Mouse (Mus musculus) ES-E14 (cell line): ENCODE measurements at regions not wholly inside any gene's neighbourhood (a gene's known extent, or its start where the extent isn't known, plus 50 kb on each side); places are given as distances from the start of the nearest gene placed in this dataset.

Experiments used
- DNase-seq: peaks from one replicate; pipeline ENCODE4 v3.0.0-alpha.2; 2013; ENCODE audit warnings: low read depth, low spot score
- H3K27ac ChIP-seq: 2 replicates; pipeline ENCODE4 v1.5.1; 2012; ENCODE audit warnings: low read depth, mild to moderate bottlenecking, low read length, moderate library complexity, mixed read lengths; ENCODE audit not compliant: poor library complexity, insufficient read depth, severe bottlenecking
- H3K36me3 ChIP-seq: 2 replicates; pipeline ENCODE4 v1.6.1; 2012; ENCODE audit warnings: mild to moderate bottlenecking, low read length, moderate library complexity, mixed read lengths; ENCODE audit not compliant: control insufficient read depth, poor library complexity, insufficient read depth, severe bottlenecking
- H3K4me1 ChIP-seq, 2 experiments: fragments of 150-350 bp in 1 of 2; sonication (generic) in 1 of 2; 2 replicates each; pipeline ENCODE4 v1.6.1; 2012; ENCODE audit warnings: low read length in 2 of 2, mild to moderate bottlenecking in 1 of 2, mixed read lengths in 1 of 2; ENCODE audit not compliant: control insufficient read depth in 2 of 2, insufficient read depth in 2 of 2, poor library complexity in 1 of 2
- H3K4me3 ChIP-seq, 2 experiments: fragments of 150-350 bp in 1 of 2; sonication (generic) in 1 of 2; 2 replicates each; pipeline ENCODE4 v1.5.1; 2012; ENCODE audit warnings: low read length in 2 of 2, low read depth in 1 of 2, mild to moderate bottlenecking in 1 of 2, mixed read lengths in 1 of 2; ENCODE audit not compliant: insufficient read depth in 1 of 2, poor library complexity in 1 of 2, severe bottlenecking in 1 of 2
- H3K9ac ChIP-seq: 2 replicates; pipeline ENCODE4 v1.6.1; 2012; ENCODE audit warnings: low read depth, mild to moderate bottlenecking, low read length, mixed read lengths; ENCODE audit not compliant: poor library complexity, insufficient read depth, severe bottlenecking
- H3K9me3 ChIP-seq: fragments of 150-350 bp; sonication (generic); 2 replicates; pipeline ENCODE4 v1.6.1; 2012; ENCODE audit warnings: low read depth, mild to moderate bottlenecking, low read length; ENCODE audit not compliant: control insufficient read depth, insufficient read depth
- CHD2 ChIP-seq: IDR thresholded peaks from 2 replicates; pipeline ENCODE4 v1.6.1; 2014; ENCODE audit warnings: mild to moderate bottlenecking, low read depth, low read length, inconsistent platforms
- HCFC1 ChIP-seq: IDR thresholded peaks from 2 replicates; pipeline ENCODE4 v1.6.1; 2012; ENCODE audit warnings: low read length, inconsistent platforms, borderline replicate concordance; ENCODE audit not compliant: insufficient read depth
- MAFK ChIP-seq: IDR thresholded peaks from 2 replicates; pipeline ENCODE4 v1.6.1; 2014; ENCODE audit warnings: mild to moderate bottlenecking, low read depth, low read length, inconsistent platforms; ENCODE audit not compliant: insufficient read depth
- ZC3H11A ChIP-seq: IDR thresholded peaks from 2 replicates; pipeline ENCODE4 v1.6.1; 2012; ENCODE audit warnings: low read depth, mild to moderate bottlenecking, inconsistent platforms, low read length, borderline replicate concordance
- ZNF384 ChIP-seq: IDR thresholded peaks from 2 replicates; pipeline ENCODE4 v1.6.1; 2012; ENCODE audit warnings: low read depth, low read length, inconsistent platforms
- in situ Hi-C, 2 experiments: fragments of 600-800 bp; cut with MboI; formaldehyde crosslinking; loops; one replicate each; pipeline ENCODE4 v1.15.1; 2025; ENCODE audit warnings: low sequenced_read_pairs in 2 of 2, inconsistent platforms in 1 of 2; ENCODE audit not compliant: unreplicated experiment in 2 of 2

- Histone ChIP-seq H3K9me3 (no peaks in the 10 kb centered on the region), H3K36me3 (no peaks in the 10 kb centered on the region), H3K4me3 (no peak overlapping the region), H3K9ac (no peak overlapping the region), H3K27ac (no peak overlapping the region), H3K4me1 (no peaks in the 10 kb centered on the region)
- TF ChIP-seq MAFK = no peak
- TF ChIP-seq ZC3H11A = no peak
- no peak for TF ChIP-seq HCFC1
- TF ChIP-seq CHD2 = no peak
- TF ChIP-seq ZNF384 = no peak
- in situ Hi-C loops = no loop called here
- no peak for DNase-seq
These were observed 53.9 kb upstream of the Maml3 start for GRCm38 (mm10) chr3:52158788-52159260.

DNA sequence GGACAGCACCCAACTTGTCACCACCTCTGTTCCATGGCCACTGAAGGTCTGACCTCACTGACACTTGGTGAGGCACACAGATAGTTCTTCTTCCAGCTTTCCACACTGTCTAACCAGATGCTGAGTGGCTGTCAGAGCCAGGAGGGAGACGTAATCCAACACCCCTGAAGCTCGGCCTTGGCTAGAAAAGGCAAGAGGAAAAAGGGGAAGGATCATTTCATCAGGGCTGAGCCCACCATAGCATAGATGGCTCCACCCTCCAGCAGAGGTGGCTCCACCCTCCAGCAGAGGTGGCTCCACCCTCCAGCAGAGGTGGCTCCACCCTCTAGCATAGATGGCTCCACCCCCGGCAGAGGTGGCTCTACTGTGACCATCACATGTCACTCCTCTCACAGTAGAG is 56.8 kb upstream of the Maml3 start:
- in situ Hi-C loops = no loop called here
- no peak for DNase-seq

DNA sequence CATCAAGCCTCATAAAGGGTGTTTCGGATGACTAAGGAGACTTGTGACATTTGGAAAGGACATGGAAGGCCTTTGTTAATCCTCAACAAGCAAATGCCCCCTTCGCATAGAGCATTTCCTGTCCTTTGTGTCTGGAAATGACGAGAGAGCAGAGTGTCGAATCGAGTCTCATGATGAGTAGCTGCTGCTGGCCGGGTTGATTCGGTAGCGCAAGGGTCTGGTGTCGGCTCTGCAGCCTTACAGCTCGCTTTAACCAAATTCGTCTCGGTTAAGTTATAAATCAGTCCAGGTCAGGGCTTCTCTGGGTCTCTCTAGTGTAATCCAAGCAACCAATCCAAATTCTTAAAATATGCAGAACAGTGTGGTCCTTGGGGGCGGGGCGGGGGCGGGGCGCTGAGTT is 59.1 kb upstream of the Maml3 start:
- H3K4me1 ChIP-seq = no peaks in the 10 kb centered on the region
- H3K9ac ChIP-seq = no peak overlapping the region
- DNase-seq = no peak
- TF ChIP-seq ZC3H11A (no peak), ZNF384 (no peak), HCFC1 (no peak), MAFK (no peak), CHD2 (no peak)
- H3K27ac ChIP-seq = no peak overlapping the region
- no peaks in the 10 kb centered on the region for H3K36me3 ChIP-seq
- no peak overlapping the region for H3K4me3 ChIP-seq
- no peaks in the 10 kb centered on the region for H3K9me3 ChIP-seq
- in situ Hi-C loops = no loop called here

More for the DNA sequence above, 56.8 kb upstream of the Maml3 start:
- Histone ChIP-seq H3K27ac (no peak overlapping the region), H3K36me3 (no peaks in the 10 kb centered on the region), H3K9me3 (no peaks in the 10 kb centered on the region), H3K4me1 (no peaks in the 10 kb centered on the region), H3K9ac (no peak overlapping the region), H3K4me3 (no peak overlapping the region)
- TF ChIP-seq MAFK (no peak), CHD2 (no peak), HCFC1 (no peak), ZC3H11A (no peak), ZNF384 (no peak)

DNA sequence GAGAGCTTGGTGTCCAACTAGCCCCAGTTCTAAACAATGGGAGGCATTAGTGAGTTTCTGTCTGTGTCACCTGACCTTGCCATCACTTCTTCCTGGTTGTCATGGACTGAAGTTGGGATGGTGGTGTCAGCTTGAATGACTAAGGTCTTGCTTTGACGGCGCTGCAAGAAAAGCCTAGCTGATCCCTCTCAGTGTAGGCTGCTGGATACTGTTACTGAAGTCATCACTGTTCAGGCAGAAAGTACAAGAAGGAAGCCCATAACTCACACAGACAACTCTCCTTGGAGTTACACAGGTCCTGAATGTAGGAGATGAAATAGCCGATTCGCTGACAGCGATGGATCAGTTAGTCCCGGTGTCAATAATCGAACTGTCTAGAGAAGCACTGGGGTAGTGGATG is 62.5 kb upstream of the Maml3 start:
- TF ChIP-seq MAFK (no peak), HCFC1 (no peak), ZNF384 (no peak), CHD2 (no peak), ZC3H11A (no peak)
- no peak for DNase-seq
- Histone ChIP-seq H3K4me1 (no peaks in the 10 kb centered on the region), H3K27ac (no peak overlapping the region), H3K36me3 (no peaks in the 10 kb centered on the region), H3K9ac (no peak overlapping the region), H3K9me3 (no peaks in the 10 kb centered on the region), H3K4me3 (no peak overlapping the region)
- in situ Hi-C loops = no loop called here

DNA sequence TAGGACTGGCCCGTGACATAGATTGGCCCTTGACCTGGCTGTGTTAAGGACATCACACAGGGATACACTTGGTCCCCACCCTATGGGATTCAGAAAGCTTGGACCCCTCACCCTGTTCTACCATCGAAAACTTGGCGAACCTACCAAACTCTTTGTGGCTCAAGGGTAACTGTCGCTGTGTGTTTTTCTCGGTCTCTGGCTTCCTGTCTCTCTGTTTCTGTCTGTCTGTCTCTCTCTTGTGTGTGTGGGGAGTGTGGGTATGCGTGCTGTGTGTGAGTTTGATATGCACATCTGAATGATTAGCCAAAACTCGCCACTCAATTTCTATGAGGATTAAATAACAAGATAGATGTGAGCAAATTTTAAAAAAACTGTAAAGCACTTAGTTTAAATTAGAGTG is 66.0 kb upstream of the Maml3 start:
- H3K9ac ChIP-seq = no peak overlapping the region
- TF ChIP-seq MAFK (no peak), CHD2 (no peak), HCFC1 (no peak), ZC3H11A (no peak), ZNF384 (no peak)
- no peaks in the 10 kb centered on the region for H3K4me1 ChIP-seq
- H3K27ac ChIP-seq = no peak overlapping the region
- H3K9me3 ChIP-seq = no peaks in the 10 kb centered on the region
- in situ Hi-C loops = no loop called here
- DNase-seq = no peak
- H3K36me3 ChIP-seq = no peaks in the 10 kb centered on the region
- H3K4me3 ChIP-seq = no peak overlapping the region
